Mouse (Mus musculus) midbrain, postnatal 0 days (tissue): ENCODE measurements at regions not wholly inside any gene's neighbourhood (a gene's known extent, or its start where the extent isn't known, plus 50 kb on each side); places are given as distances from the start of the nearest gene placed in this dataset.

Source experiments
- ATAC-seq: fragments of 200-750 bp; cut with Nextera tagmentation; 2 replicates; pipeline ENCODE4 v1.8.0; 2017; ENCODE audit warnings: moderate number of reproducible peaks, mild to moderate bottlenecking, moderate TSS enrichment, moderate library complexity; ENCODE audit not compliant: low FRiP score
- DNase-seq: peaks from one replicate; pipeline ENCODE4 v3.0.0-alpha.2; 2015; ENCODE audit warnings: low spot score
- H3K27ac ChIP-seq: fragments of 300-500 bp; sonication (generic); 2 replicates; pipeline ENCODE4 v1.5.1; 2014; ENCODE audit warnings: low read depth, mild to moderate bottlenecking, low read length, mixed read lengths
- H3K27me3 ChIP-seq: fragments of 300-500 bp; sonication (generic); 2 replicates; pipeline ENCODE4 v1.6.1; 2014; ENCODE audit warnings: low read length, control low read depth, mixed read lengths; ENCODE audit not compliant: insufficient read depth
- H3K36me3 ChIP-seq: fragments of 300-500 bp; sonication (generic); 2 replicates; pipeline ENCODE4 v1.6.1; 2014; ENCODE audit warnings: low read length, control low read depth, mixed read lengths; ENCODE audit not compliant: insufficient read depth
- H3K4me1 ChIP-seq: fragments of 300-500 bp; sonication (generic); 2 replicates; pipeline ENCODE4 v1.6.1; 2014; ENCODE audit warnings: mild to moderate bottlenecking, control low read depth, antibody characterized with exemption, low read length, mixed read lengths; ENCODE audit not compliant: insufficient read depth
- H3K4me2 ChIP-seq: fragments of 300-500 bp; sonication (generic); 2 replicates; pipeline ENCODE4 v1.6.1; 2014; ENCODE audit warnings: low read depth, mild to moderate bottlenecking, low read length, mixed read lengths; ENCODE audit not compliant: poor library complexity, severe bottlenecking
- H3K4me3 ChIP-seq: fragments of 300-500 bp; sonication (generic); 2 replicates; pipeline ENCODE4 v1.5.1; 2014; ENCODE audit warnings: low read depth, mild to moderate bottlenecking, low read length, moderate library complexity
- H3K9ac ChIP-seq: fragments of 300-500 bp; sonication (generic); replicated peaks from 2 replicates; pipeline ENCODE4 v1.6.1; 2014; ENCODE audit warnings: mild to moderate bottlenecking, low read length, moderate library complexity, mixed read lengths; ENCODE audit not compliant: poor library complexity, severe bottlenecking
- H3K9me3 ChIP-seq: fragments of 300-500 bp; sonication (generic); 2 replicates; pipeline ENCODE4 v1.6.1; 2016; ENCODE audit warnings: low read length, control low read depth
- CTCF ChIP-seq: IDR thresholded peaks from 2 replicates; pipeline ENCODE4 v1.5.1; 2016; ENCODE audit warnings: antibody characterized with exemption, mild to moderate bottlenecking
- WGBS: fragments of 180-500 bp; shearing (Covaris S2); extraction: QIAGEN DNeasy Blood & Tissue Kit; methylation state at CpG from one replicate; pipeline ENCODE4 v1.1.7; 2014; 5-methylcytosine and 5-hydroxymethylcytosine counted together

GRCm38 (mm10) chr1:194565574-194565973 is 52.4 kb upstream of the Plxna2 start:
- Histone ChIP-seq H3K4me1 (no peaks in the 10 kb centered on the region), H3K4me2 (no peak overlapping the region), H3K36me3 (no peaks in the 10 kb centered on the region), H3K9ac (no peak overlapping the region), H3K4me3 (no peak overlapping the region), H3K27ac (no peak overlapping the region), H3K27me3 (no peaks in the 10 kb centered on the region), H3K9me3 (no peaks in the 10 kb centered on the region)
- DNase-seq = no peak
- 84% methylated on average over 1 of the region's 1 CpGs for WGBS
- ATAC-seq = no peak
- TF ChIP-seq CTCF = no peak

GRCm38 (mm10) chr1:194563946-194564345 is 54.1 kb upstream of the Plxna2 start:
- no peak for TF ChIP-seq CTCF
- H3K4me3 ChIP-seq = no peak overlapping the region
- DNase-seq (no peak), ATAC-seq (no peak)
- H3K27me3 ChIP-seq = no peaks in the 10 kb centered on the region
- no peaks in the 10 kb centered on the region for H3K9me3 ChIP-seq
- no peak overlapping the region for H3K9ac ChIP-seq
- no peak overlapping the region for H3K27ac ChIP-seq
- WGBS = 63% methylated on average over 2 of the region's 2 CpGs
- H3K4me1 ChIP-seq = no peaks in the 10 kb centered on the region
- no peaks in the 10 kb centered on the region for H3K36me3 ChIP-seq
- H3K4me2 ChIP-seq = no peak overlapping the region

- no peak overlapping the region for H3K27ac ChIP-seq
- WGBS = 58% methylated on average over 1 of the region's 1 CpGs
- no peak for TF ChIP-seq CTCF
- no peaks in the 10 kb centered on the region for H3K36me3 ChIP-seq
- DNase-seq = no peak
- H3K9ac ChIP-seq = no peak overlapping the region
- no peak overlapping the region for H3K4me2 ChIP-seq
- no peaks in the 10 kb centered on the region for H3K27me3 ChIP-seq
- ATAC-seq = no peak
- H3K4me3 ChIP-seq = no peak overlapping the region
- H3K9me3 ChIP-seq = no peaks in the 10 kb centered on the region
- no peaks in the 10 kb centered on the region for H3K4me1 ChIP-seq
Observed at GRCm38 (mm10) chr1:194561098-194561497, 56.9 kb upstream of the Plxna2 start.

GRCm38 (mm10) chr1:194548661-194549060 is 69.4 kb upstream of the Plxna2 start:
- Histone ChIP-seq H3K4me1 (no peaks in the 10 kb centered on the region), H3K9ac (no peak overlapping the region), H3K36me3 (no peaks in the 10 kb centered on the region), H3K4me3 (no peak overlapping the region), H3K4me2 (no peak overlapping the region), H3K27me3 (no peaks in the 10 kb centered on the region), H3K9me3 (no peaks in the 10 kb centered on the region), H3K27ac (no peak overlapping the region)
- TF ChIP-seq CTCF = no peak
- no peak for ATAC-seq
- DNase-seq = no peak

GRCm38 (mm10) chr1:194548243-194548642 is 69.8 kb upstream of the Plxna2 start:
- Histone ChIP-seq H3K4me1 (no peaks in the 10 kb centered on the region), H3K4me3 (no peak overlapping the region), H3K4me2 (no peak overlapping the region), H3K9me3 (no peaks in the 10 kb centered on the region), H3K9ac (no peak overlapping the region), H3K27me3 (no peaks in the 10 kb centered on the region), H3K36me3 (no peaks in the 10 kb centered on the region), H3K27ac (no peak overlapping the region)
- TF ChIP-seq CTCF = no peak
- WGBS = 98% methylated on average over 1 of the region's 1 CpGs
- DNase-seq = no peak
- ATAC-seq = no peak

- Histone ChIP-seq H3K4me1 (no peaks in the 10 kb centered on the region), H3K9ac (no peak overlapping the region), H3K4me2 (no peak overlapping the region), H3K36me3 (no peaks in the 10 kb centered on the region), H3K27ac (no peak overlapping the region), H3K4me3 (no peak overlapping the region), H3K27me3 (no peaks in the 10 kb centered on the region), H3K9me3 (no peaks in the 10 kb centered on the region)
- 96% methylated on average over 2 of the region's 2 CpGs for WGBS
- no peak for DNase-seq
- no peak for TF ChIP-seq CTCF
- no peak for ATAC-seq
Observed at GRCm38 (mm10) chr1:194540923-194541322, 77.1 kb upstream of the Plxna2 start.
